Mouse (Mus musculus) neural tube, embryonic 12.5 days (tissue): ENCODE results near the gene Itln1. TPM values are rescaled to one million over a fixed set of nuclear protein-coding genes. Genes with fewer than 3 reads are reported as not detected.
"Not testable (repeated sequence)": the region's sequence is repeated elsewhere in the genome, so short reads cannot be mapped to it uniquely, and the experiment has no call there.

ENCODE experiments used
- ATAC-seq: fragments of 200-750 bp; cut with Nextera tagmentation; 2 replicates; pipeline ENCODE4 v1.8.0; 2017; ENCODE audit warnings: low read depth, mild to moderate bottlenecking, moderate TSS enrichment, moderate library complexity; ENCODE audit not compliant: low FRiP score
- H3K27ac ChIP-seq: fragments of 300-500 bp; sonication (generic); 2 replicates; pipeline ENCODE4 v1.5.1; 2016
- H3K27me3 ChIP-seq: fragments of 300-500 bp; sonication (generic); replicated peaks from 2 replicates; pipeline ENCODE4 v1.6.1; 2016; ENCODE audit warnings: mild to moderate bottlenecking
- H3K36me3 ChIP-seq: fragments of 300-500 bp; sonication (generic); 2 replicates; pipeline ENCODE4 v1.6.1; 2016; ENCODE audit warnings: mild to moderate bottlenecking
- H3K4me1 ChIP-seq: fragments of 300-500 bp; sonication (generic); 2 replicates; pipeline ENCODE4 v1.6.1; 2016
- H3K4me2 ChIP-seq: fragments of 300-500 bp; sonication (generic); replicated peaks from 2 replicates; pipeline ENCODE4 v1.6.1; 2016; ENCODE audit warnings: mild to moderate bottlenecking
- H3K4me3 ChIP-seq: fragments of 300-500 bp; sonication (generic); 2 replicates; pipeline ENCODE4 v1.5.1; 2016
- H3K9ac ChIP-seq: fragments of 300-500 bp; sonication (generic); 2 replicates; pipeline ENCODE4 v1.6.1; 2016; ENCODE audit warnings: mild to moderate bottlenecking
- H3K9me3 ChIP-seq: fragments of 300-500 bp; sonication (generic); 2 replicates; pipeline ENCODE4 v1.6.1; 2016; ENCODE audit warnings: mild to moderate bottlenecking
- WGBS: fragments of 180-500 bp; shearing (Covaris S2); methylation state at CpG from one replicate; pipeline ENCODE4 v1.1.7; 2016; 5-methylcytosine and 5-hydroxymethylcytosine counted together
- polyA plus RNA-seq: library from polyadenylated mRNA; unstranded; fragments of >200 nt; fragmentation: Nextera tagmentation; extraction: Ambion mirVana; gene quantifications from 2 replicates; pipeline ENCODE4 v1.2.1, GENCODE M21; 2016

Gene Itln1
- polyA plus RNA-seq, 1 experiment from 2014 or later = not detected

- Histone ChIP-seq H3K4me3 (no peak overlapping the region), H3K36me3 (no peaks in the 10 kb centered on the region), H3K27me3 (no peaks in the 10 kb centered on the region), H3K4me2 (no peak overlapping the region), H3K27ac (no peak overlapping the region), H3K9ac (no peak overlapping the region), H3K9me3 (no peaks in the 10 kb centered on the region), H3K4me1 (no peaks in the 10 kb centered on the region)
- no peak for ATAC-seq
- WGBS = 79% methylated on average over 9 of the region's 9 CpGs
Observed at GRCm38 (mm10) chr1:171473920-171474640, 61.0 kb downstream of the Itln1 start.

- no peak overlapping the region for H3K27ac ChIP-seq
- H3K27me3 ChIP-seq = no peaks in the 10 kb centered on the region
- no peaks in the 10 kb centered on the region for H3K9me3 ChIP-seq
- H3K36me3 ChIP-seq = no peaks in the 10 kb centered on the region
- WGBS = 86% methylated on average over 4 of the region's 4 CpGs
- no peaks in the 10 kb centered on the region for H3K4me1 ChIP-seq
- no peak overlapping the region for H3K4me3 ChIP-seq
- ATAC-seq = no peak
- no peak overlapping the region for H3K4me2 ChIP-seq
- H3K9ac ChIP-seq = no peak overlapping the region
Observed at GRCm38 (mm10) chr1:171473506-171473905, 61.6 kb downstream of the Itln1 start.

GRCm38 (mm10) chr1:171471941-171472340 lies 63.2 kb downstream of the Itln1 start:
- H3K36me3 ChIP-seq, H3K9me3 ChIP-seq, H3K4me2 ChIP-seq, H3K27me3 ChIP-seq, ATAC-seq, H3K4me1 ChIP-seq, H3K4me3 ChIP-seq, H3K27ac ChIP-seq, H3K9ac ChIP-seq: not testable (repeated sequence)
- WGBS = 92% methylated on average over 8 of the region's 8 CpGs

- Histone ChIP-seq H3K4me3 (no peak overlapping the region), H3K36me3 (no peaks in the 10 kb centered on the region), H3K9ac (no peak overlapping the region), H3K27ac (no peak overlapping the region), H3K4me1 (no peaks in the 10 kb centered on the region), H3K4me2 (no peak overlapping the region), H3K9me3 (no peaks in the 10 kb centered on the region), H3K27me3 (no peaks in the 10 kb centered on the region)
- no peak for ATAC-seq
- 66% methylated on average over 1 of the region's 1 CpGs for WGBS
Observed at GRCm38 (mm10) chr1:171471452-171471851, 63.6 kb downstream of the Itln1 start.

GRCm38 (mm10) chr1:171470896-171471295 lies 64.2 kb downstream of the Itln1 start:
- no peak overlapping the region for H3K9ac ChIP-seq
- ATAC-seq = no peak
- H3K27ac ChIP-seq = no peak overlapping the region
- no peak overlapping the region for H3K4me3 ChIP-seq
- H3K27me3 ChIP-seq = no peaks in the 10 kb centered on the region
- H3K36me3 ChIP-seq = no peaks in the 10 kb centered on the region
- H3K4me2 ChIP-seq = no peak overlapping the region
- 93% methylated on average over 5 of the region's 5 CpGs for WGBS
- no peaks in the 10 kb centered on the region for H3K9me3 ChIP-seq
- H3K4me1 ChIP-seq = no peaks in the 10 kb centered on the region

- no peak overlapping the region for H3K4me2 ChIP-seq
- ATAC-seq = no peak
Observed at GRCm38 (mm10) chr1:171470371-171470871, 64.7 kb downstream of the Itln1 start.

GRCm38 (mm10) chr1:171469678-171470077 lies 65.4 kb downstream of the Itln1 start:
- Histone ChIP-seq H3K27ac (no peak overlapping the region), H3K27me3 (no peaks in the 10 kb centered on the region), H3K9ac (no peak overlapping the region), H3K4me1 (no peaks in the 10 kb centered on the region), H3K4me3 (no peak overlapping the region), H3K36me3 (no peaks in the 10 kb centered on the region), H3K4me2 (no peak overlapping the region), H3K9me3 (no peaks in the 10 kb centered on the region)
- WGBS = 93% methylated on average over 3 of the region's 3 CpGs
- no peak for ATAC-seq

More at GRCm38 (mm10) chr1:171470371-171470871, 64.7 kb downstream of the Itln1 start:
- 35% methylated on average over 7 of the region's 7 CpGs for WGBS
- no peak overlapping the region for H3K4me3 ChIP-seq
- H3K27me3 ChIP-seq = no peaks in the 10 kb centered on the region
- H3K9ac ChIP-seq = no peak overlapping the region
- no peaks in the 10 kb centered on the region for H3K4me1 ChIP-seq
- no peaks in the 10 kb centered on the region for H3K36me3 ChIP-seq
- no peaks in the 10 kb centered on the region for H3K9me3 ChIP-seq
- no peak overlapping the region for H3K27ac ChIP-seq

Other genes starting within 250 kb of the Itln1 start
- 103 and 111 TPM in 2 replicates for gene Usp21, start 247.3 kb downstream of the Itln1 start, polyA plus RNA-seq
- 105 and 120 TPM in 2 replicates for gene Ufc1, start 240.3 kb downstream of the Itln1 start, polyA plus RNA-seq
- gene Dedd, start 206.1 kb downstream of the Itln1 start, polyA plus RNA-seq = 50.9 and 57.3 TPM in 2 replicates
- gene Nit1, start 189.6 kb downstream of the Itln1 start, polyA plus RNA-seq = 45.6 and 46.1 TPM in 2 replicates
- 157 and 158 TPM in 2 replicates for gene Pfdn2, start 189.6 kb downstream of the Itln1 start, polyA plus RNA-seq
- 2.1 and 2.6 TPM in 2 replicates for gene Klhdc9, start 174.5 kb downstream of the Itln1 start, polyA plus RNA-seq
- gene Nectin4, start 165.2 kb downstream of the Itln1 start, polyA plus RNA-seq = 1.2 and 1.8 TPM in 2 replicates
- gene Arhgap30, start 146.3 kb downstream of the Itln1 start, polyA plus RNA-seq = 1.0 and 1.1 TPM in 2 replicates
- 176 and 178 TPM in 2 replicates for gene Usf1, start 124.0 kb downstream of the Itln1 start, polyA plus RNA-seq
- 9.2 and 10.3 TPM in 2 replicates for gene Tstd1, start 116.4 kb downstream of the Itln1 start, polyA plus RNA-seq
- 15.0 and 16.9 TPM in 2 replicates for gene F11r, start 97.8 kb downstream of the Itln1 start, polyA plus RNA-seq
- gene Alyref2, start 31.8 kb downstream of the Itln1 start, polyA plus RNA-seq = 22.4 and 23.0 TPM in 2 replicates
- gene Cd244a, start 23.9 kb upstream of the Itln1 start, polyA plus RNA-seq = not detected in 2 replicates
- 0.11 TPM in 1 of 2 replicates, not detected in the other for gene Ly9, start 72.1 kb upstream of the Itln1 start, polyA plus RNA-seq
- not detected in 2 replicates for gene Slamf7, start 117.7 kb upstream of the Itln1 start, polyA plus RNA-seq
- gene Cd48, start 146.7 kb upstream of the Itln1 start, polyA plus RNA-seq = 0.81 and 1.1 TPM in 2 replicates
- 0.27 and 0.28 TPM in 2 replicates for gene Slamf1, start 231.8 kb upstream of the Itln1 start, polyA plus RNA-seq